Mouse (Mus musculus) heart, adult 2 months (tissue): Measurements from ENCODE around the gene Mmp23. TPM values are rescaled to one million over a fixed set of nuclear protein-coding genes. Genes with fewer than 3 reads are reported as not detected.

Source experiments
- DNase-seq, 2 experiments: peaks; one replicate each; pipeline ENCODE4 v3.0.0; 2021
- H3K27ac ChIP-seq: fragments of 200-600 bp; 2 replicates; pipeline ENCODE4 v1.8.1; 2022
- H3K27me3 ChIP-seq: fragments of 200-500 bp; 2 replicates; pipeline ENCODE4 v1.6.1; 2012; ENCODE audit warnings: mild to moderate bottlenecking, low read length, inconsistent platforms, mixed read lengths; ENCODE audit not compliant: control insufficient read depth, insufficient read depth
- H3K36me3 ChIP-seq: fragments of 200-500 bp; 2 replicates; pipeline ENCODE4 v1.6.1; 2012; ENCODE audit warnings: low read length, inconsistent platforms; ENCODE audit not compliant: control insufficient read depth, insufficient read depth
- H3K4me1 ChIP-seq: fragments of 200-500 bp; 2 replicates; pipeline ENCODE4 v1.6.1; 2011; ENCODE audit warnings: low read length; ENCODE audit not compliant: control insufficient read depth, insufficient read depth
- H3K4me3 ChIP-seq: fragments of 200-600 bp; 2 replicates; pipeline ENCODE4 v1.8.1; 2022
- H3K79me2 ChIP-seq: fragments of 200-500 bp; replicated peaks from 2 replicates; pipeline ENCODE4 v1.6.1; 2012; ENCODE audit warnings: mild to moderate bottlenecking, inconsistent platforms, low read length, moderate library complexity, mixed read lengths; ENCODE audit not compliant: control insufficient read depth, insufficient read depth
- H3K9ac ChIP-seq: fragments of 200-500 bp; 2 replicates; pipeline ENCODE4 v1.6.1; 2012; ENCODE audit warnings: low read depth, mild to moderate bottlenecking, control low read depth, inconsistent platforms, low read length, mixed read lengths
- CTCF ChIP-seq: fragments of 200-600 bp; IDR thresholded peaks from 2 replicates; pipeline ENCODE4 v1.8.1; 2022; ENCODE audit warnings: antibody characterized with exemption, mild to moderate bottlenecking, moderate library complexity
- EP300 ChIP-seq: fragments of 200-500 bp; IDR thresholded peaks from 2 replicates; pipeline ENCODE4 v1.6.1; 2011; ENCODE audit warnings: low read depth, low read length, control low read depth; ENCODE audit not compliant: insufficient read depth
- POLR2A ChIP-seq: fragments of 200-500 bp; IDR thresholded peaks from 2 replicates; pipeline ENCODE4 v1.6.1; 2011; ENCODE audit warnings: mild to moderate bottlenecking, low read depth, low read length, control low read depth; ENCODE audit not compliant: insufficient read depth
- WGBS: fragments of 180-500 bp; shearing (Covaris S2); methylation state at CpG from one replicate; pipeline ENCODE4 v1.1.7; 2018; 5-methylcytosine and 5-hydroxymethylcytosine counted together
- intact Hi-C: fragments of 180-260 bp; cut with DNase I; formaldehyde crosslinking; loops from one replicate; pipeline ENCODE4 v1.15.1; 2025
- polyA plus RNA-seq: library from polyadenylated mRNA; depleted of rRNA; stranded (reverse); fragments of >200 nt; gene quantifications from 2 replicates; pipeline ENCODE4 v1.2.3, GENCODE M21; 2012
- total RNA-seq, 2 experiments: library from RNA; stranded (reverse); gene quantifications; 2 replicates each; pipeline ENCODE4 v1.2.3; 2021

The Mmp23 gene
- total and polyA plus RNA-seq, 3 experiments: 7.3 to 27.0 (median 7.5) TPM

GRCm38 (mm10) chr4:155611860-155612259 lies 41.3 kb downstream of the Mmp23 start:
- WGBS: 88% methylated on average over 3 of the region's 3 CpGs
- DNase-seq: no peak
- H3K27me3 ChIP-seq: no peaks in the 10 kb centered on the region
- H3K79me2 ChIP-seq: no peaks in the 10 kb centered on the region
- H3K9ac ChIP-seq: no peak overlapping the region
- TF ChIP-seq CTCF: no peak
- no peak for TF ChIP-seq EP300
- no peak for TF ChIP-seq POLR2A
- no peak overlapping the region for H3K27ac ChIP-seq
- no peak overlapping the region for H3K4me3 ChIP-seq
- H3K36me3 ChIP-seq: 0 out of 2 replicates have a peak, but pooled peaks cover 2% of the 10 kb centered on the region
- no peaks in the 10 kb centered on the region for H3K4me1 ChIP-seq
- intact Hi-C loops: no loop called here

- H3K79me2 ChIP-seq: no peaks in the 10 kb centered on the region
- H3K4me3 ChIP-seq: no peak overlapping the region
- no peak for TF ChIP-seq POLR2A
- TF ChIP-seq CTCF: no peak
- TF ChIP-seq EP300: no peak
- H3K27ac ChIP-seq: no peak overlapping the region
- WGBS: 86% methylated on average over 2 of the region's 2 CpGs
- H3K9ac ChIP-seq: no peak overlapping the region
- no peaks in the 10 kb centered on the region for H3K27me3 ChIP-seq
- no peaks in the 10 kb centered on the region for H3K4me1 ChIP-seq
- no peak for DNase-seq
- intact Hi-C loops: no loop called here
- peaks cover 3% of the 10 kb centered on the region; the same call in 1 of the 2 replicates for H3K36me3 ChIP-seq
These were observed 46.4 kb downstream of the Mmp23 start for GRCm38 (mm10) chr4:155606825-155607224.

- Histone ChIP-seq H3K27ac (no peak overlapping the region), H3K4me1 (no peaks in the 10 kb centered on the region), H3K79me2 (no peaks in the 10 kb centered on the region), H3K36me3 (peaks cover 3% of the 10 kb centered on the region; the same call in 1 of the 2 replicates), H3K9ac (no peak overlapping the region), H3K4me3 (no peak overlapping the region), H3K27me3 (no peaks in the 10 kb centered on the region)
- no peak for DNase-seq
- intact Hi-C loops: no loop called here
- TF ChIP-seq CTCF (no peak), EP300 (no peak), POLR2A (no peak)
- WGBS: 90% methylated on average over 4 of the region's 4 CpGs
These were observed 48.1 kb downstream of the Mmp23 start for GRCm38 (mm10) chr4:155605132-155605531.

GRCm38 (mm10) chr4:155603801-155604200 lies 49.4 kb downstream of the Mmp23 start:
- Histone ChIP-seq H3K79me2 (no peaks in the 10 kb centered on the region), H3K36me3 (peaks cover 3% of the 10 kb centered on the region; the same call in 1 of the 2 replicates), H3K4me1 (no peaks in the 10 kb centered on the region), H3K4me3 (no peak overlapping the region), H3K9ac (no peak overlapping the region), H3K27ac (no peak overlapping the region), H3K27me3 (no peaks in the 10 kb centered on the region)
- no peak for TF ChIP-seq EP300
- TF ChIP-seq CTCF: no peak
- no peak for DNase-seq
- WGBS: 91% methylated on average over 6 of the region's 6 CpGs
- intact Hi-C loops: no loop called here

- WGBS: 86% methylated on average over 1 of the region's 1 CpGs
These were observed 50.4 kb downstream of the Mmp23 start for GRCm38 (mm10) chr4:155602753-155603152.

GRCm38 (mm10) chr4:155601997-155602456 lies 51.2 kb downstream of the Mmp23 start:
- Histone ChIP-seq H3K9ac (peak overlapping the region; percentile 94), H3K79me2 (no peaks in the 10 kb centered on the region), H3K4me1 (no peaks in the 10 kb centered on the region), H3K4me3 (peak overlapping the region; percentile 99), H3K36me3 (peaks cover 3% of the 10 kb centered on the region; the same call in 1 of the 2 replicates), H3K27me3 (no peaks in the 10 kb centered on the region), H3K27ac (peak overlapping the region; percentile 100)
- WGBS: 2% methylated on average over 31 of the region's 31 CpGs
- TF ChIP-seq CTCF: no peak
- no peak for TF ChIP-seq EP300
- no peak for TF ChIP-seq POLR2A
- intact Hi-C loops: loop anchor here (2.0 kb wide), 2 partner anchors 23 to 39 kb away; partner anchors contain the start of genes Cdk11b and Nadk
- no peak for DNase-seq

More at GRCm38 (mm10) chr4:155602753-155603152, 50.4 kb downstream of the Mmp23 start:
- intact Hi-C loops: no loop called here
- DNase-seq: no peak
- no peak overlapping the region for H3K4me3 ChIP-seq
- TF ChIP-seq EP300 (no peak), POLR2A (no peak), CTCF (no peak)
- peaks cover 3% of the 10 kb centered on the region; the same call in 1 of the 2 replicates for H3K36me3 ChIP-seq
- no peak overlapping the region for H3K9ac ChIP-seq
- no peaks in the 10 kb centered on the region for H3K4me1 ChIP-seq
- no peak overlapping the region for H3K27ac ChIP-seq
- H3K79me2 ChIP-seq: no peaks in the 10 kb centered on the region
- no peaks in the 10 kb centered on the region for H3K27me3 ChIP-seq
